Mouse (Mus musculus) heart, adult 2 months (tissue): ENCODE data around the gene Adora1. TPM values are rescaled to one million over a fixed set of nuclear protein-coding genes. Genes with fewer than 3 reads are reported as not detected.

Experiments used
- DNase-seq, 2 experiments: peaks; one replicate each; pipeline ENCODE4 v3.0.0; 2021
- H3K27ac ChIP-seq: fragments of 200-600 bp; 2 replicates; pipeline ENCODE4 v1.8.1; 2022
- H3K27me3 ChIP-seq: fragments of 200-500 bp; 2 replicates; pipeline ENCODE4 v1.6.1; 2012; ENCODE audit warnings: mild to moderate bottlenecking, low read length, inconsistent platforms, mixed read lengths; ENCODE audit not compliant: control insufficient read depth, insufficient read depth
- H3K36me3 ChIP-seq: fragments of 200-500 bp; 2 replicates; pipeline ENCODE4 v1.6.1; 2012; ENCODE audit warnings: low read length, inconsistent platforms; ENCODE audit not compliant: control insufficient read depth, insufficient read depth
- H3K4me1 ChIP-seq: fragments of 200-500 bp; 2 replicates; pipeline ENCODE4 v1.6.1; 2011; ENCODE audit warnings: low read length; ENCODE audit not compliant: control insufficient read depth, insufficient read depth
- H3K4me3 ChIP-seq: fragments of 200-600 bp; 2 replicates; pipeline ENCODE4 v1.8.1; 2022
- H3K79me2 ChIP-seq: fragments of 200-500 bp; replicated peaks from 2 replicates; pipeline ENCODE4 v1.6.1; 2012; ENCODE audit warnings: mild to moderate bottlenecking, inconsistent platforms, low read length, moderate library complexity, mixed read lengths; ENCODE audit not compliant: control insufficient read depth, insufficient read depth
- H3K9ac ChIP-seq: fragments of 200-500 bp; 2 replicates; pipeline ENCODE4 v1.6.1; 2012; ENCODE audit warnings: low read depth, mild to moderate bottlenecking, control low read depth, inconsistent platforms, low read length, mixed read lengths
- CTCF ChIP-seq: fragments of 200-600 bp; IDR thresholded peaks from 2 replicates; pipeline ENCODE4 v1.8.1; 2022; ENCODE audit warnings: antibody characterized with exemption, mild to moderate bottlenecking, moderate library complexity
- EP300 ChIP-seq: fragments of 200-500 bp; IDR thresholded peaks from 2 replicates; pipeline ENCODE4 v1.6.1; 2011; ENCODE audit warnings: low read depth, low read length, control low read depth; ENCODE audit not compliant: insufficient read depth
- POLR2A ChIP-seq: fragments of 200-500 bp; IDR thresholded peaks from 2 replicates; pipeline ENCODE4 v1.6.1; 2011; ENCODE audit warnings: mild to moderate bottlenecking, low read depth, low read length, control low read depth; ENCODE audit not compliant: insufficient read depth
- WGBS: fragments of 180-500 bp; shearing (Covaris S2); methylation state at CpG from one replicate; pipeline ENCODE4 v1.1.7; 2018; 5-methylcytosine and 5-hydroxymethylcytosine counted together
- intact Hi-C: fragments of 180-260 bp; cut with DNase I; formaldehyde crosslinking; loops from one replicate; pipeline ENCODE4 v1.15.1; 2025
- polyA plus RNA-seq: library from polyadenylated mRNA; depleted of rRNA; stranded (reverse); fragments of >200 nt; gene quantifications from 2 replicates; pipeline ENCODE4 v1.2.3, GENCODE M21; 2012
- total RNA-seq, 2 experiments: library from RNA; stranded (reverse); gene quantifications; 2 replicates each; pipeline ENCODE4 v1.2.3; 2021

Adora1 gene
- total and polyA plus RNA-seq, 3 experiments = 9.6 to 19.4 (median 15.0) TPM

DNA sequence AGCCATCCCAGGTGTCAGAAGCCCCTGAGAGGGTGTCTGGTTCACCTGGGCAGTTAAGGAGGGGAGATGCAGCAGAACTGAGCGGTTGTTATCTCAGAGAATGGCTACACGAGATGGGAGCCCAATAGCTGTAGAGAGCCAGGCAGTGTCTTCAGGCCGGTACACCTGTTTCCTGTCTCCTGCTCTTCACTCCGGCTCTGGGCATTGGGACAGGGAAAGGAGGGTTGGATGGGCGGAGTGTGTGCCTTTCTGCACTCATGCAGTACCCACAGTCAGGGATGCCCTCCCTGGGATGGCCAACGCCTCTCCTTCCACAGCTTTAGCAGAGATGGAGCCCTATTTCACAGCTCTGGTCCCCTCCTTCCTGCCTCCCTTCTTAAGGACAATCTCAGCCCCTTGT is 24.2 kb downstream of the Adora1 start:
- Histone ChIP-seq H3K27ac (no peak overlapping the region), H3K4me3 (no peak overlapping the region), H3K9ac (no peak overlapping the region), H3K79me2 (no peaks in the 10 kb centered on the region), H3K4me1 (peaks cover 1% of the 10 kb centered on the region; the same call in 1 of the 2 replicates), H3K27me3 (no peaks in the 10 kb centered on the region), H3K36me3 (no peaks in the 10 kb centered on the region)
- intact Hi-C loops = no loop called here
- WGBS = 37% methylated on average over 6 of the region's 6 CpGs
- no peak for TF ChIP-seq EP300
- no peak for TF ChIP-seq POLR2A
- TF ChIP-seq CTCF = no peak
- DNase-seq = no peak

DNA sequence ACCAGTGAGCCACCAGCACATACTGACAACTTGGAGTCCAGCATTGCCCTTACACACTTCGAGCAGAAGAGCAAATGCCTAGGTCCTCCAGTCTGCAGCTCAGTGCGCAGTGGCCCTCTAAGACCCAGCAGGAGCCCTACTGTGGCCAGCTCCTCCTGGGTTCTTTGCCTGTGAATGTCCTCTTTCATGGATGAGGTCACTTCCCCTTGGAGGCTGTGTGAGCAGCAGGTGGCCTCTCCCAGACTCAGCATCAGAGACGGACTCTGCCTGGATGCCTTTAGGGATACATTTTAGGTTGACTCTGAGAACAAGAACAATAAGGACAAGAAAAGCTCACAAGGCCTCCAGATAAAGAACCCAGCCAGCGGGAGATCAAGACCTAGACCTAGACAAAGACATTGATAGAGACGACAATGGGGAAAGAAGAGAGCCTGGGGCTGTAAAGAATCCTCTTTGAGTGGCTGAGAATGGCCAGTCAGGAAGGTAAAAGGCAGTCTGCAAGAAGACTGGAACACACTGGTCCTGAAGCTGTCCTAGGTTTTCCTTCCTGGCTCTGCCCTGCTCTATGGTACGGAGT is 25.0 kb downstream of the Adora1 start:
- intact Hi-C loops = no loop called here
- no peak for DNase-seq
- H3K27ac ChIP-seq = no peak overlapping the region
- no peak overlapping the region for H3K4me3 ChIP-seq
- no peaks in the 10 kb centered on the region for H3K79me2 ChIP-seq
- TF ChIP-seq EP300 (no peak), POLR2A (no peak), CTCF (no peak)
- H3K36me3 ChIP-seq = no peaks in the 10 kb centered on the region
- 71% methylated on average over 6 of the region's 6 CpGs for WGBS
- H3K9ac ChIP-seq = no peak overlapping the region
- H3K27me3 ChIP-seq = no peaks in the 10 kb centered on the region
- H3K4me1 ChIP-seq = peaks cover 3% of the 10 kb centered on the region; the same call in 1 of the 2 replicates

DNA sequence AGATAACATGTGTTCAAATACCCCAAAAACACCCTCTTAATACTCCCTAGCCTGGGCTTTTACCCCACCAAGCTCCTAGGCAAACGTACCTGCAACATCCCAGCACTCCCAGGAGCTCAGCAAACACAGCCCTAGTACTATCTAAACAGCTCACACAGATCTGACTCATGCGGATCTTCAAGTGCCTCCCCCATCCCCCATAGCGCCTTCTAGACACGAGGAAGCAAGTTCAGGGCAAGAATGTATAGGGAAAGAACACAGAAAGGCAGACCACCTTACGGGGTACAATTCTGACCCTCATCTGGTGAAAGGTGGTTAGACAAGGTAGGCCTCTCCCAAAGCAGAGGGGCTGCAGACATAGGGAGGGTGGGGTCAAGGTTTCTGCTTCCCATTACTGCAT is 29.1 kb downstream of the Adora1 start:
- Histone ChIP-seq H3K4me1 (peaks cover 1% of the 10 kb centered on the region; the same call in 1 of the 2 replicates), H3K27ac (no peak overlapping the region), H3K4me3 (no peak overlapping the region), H3K27me3 (no peaks in the 10 kb centered on the region), H3K79me2 (no peaks in the 10 kb centered on the region), H3K9ac (no peak overlapping the region), H3K36me3 (no peaks in the 10 kb centered on the region)
- no peak for DNase-seq
- TF ChIP-seq EP300 = no peak
- TF ChIP-seq POLR2A = no peak
- no peak for TF ChIP-seq CTCF
- WGBS = 49% methylated on average over 5 of the region's 5 CpGs
- intact Hi-C loops = no loop called here

DNA sequence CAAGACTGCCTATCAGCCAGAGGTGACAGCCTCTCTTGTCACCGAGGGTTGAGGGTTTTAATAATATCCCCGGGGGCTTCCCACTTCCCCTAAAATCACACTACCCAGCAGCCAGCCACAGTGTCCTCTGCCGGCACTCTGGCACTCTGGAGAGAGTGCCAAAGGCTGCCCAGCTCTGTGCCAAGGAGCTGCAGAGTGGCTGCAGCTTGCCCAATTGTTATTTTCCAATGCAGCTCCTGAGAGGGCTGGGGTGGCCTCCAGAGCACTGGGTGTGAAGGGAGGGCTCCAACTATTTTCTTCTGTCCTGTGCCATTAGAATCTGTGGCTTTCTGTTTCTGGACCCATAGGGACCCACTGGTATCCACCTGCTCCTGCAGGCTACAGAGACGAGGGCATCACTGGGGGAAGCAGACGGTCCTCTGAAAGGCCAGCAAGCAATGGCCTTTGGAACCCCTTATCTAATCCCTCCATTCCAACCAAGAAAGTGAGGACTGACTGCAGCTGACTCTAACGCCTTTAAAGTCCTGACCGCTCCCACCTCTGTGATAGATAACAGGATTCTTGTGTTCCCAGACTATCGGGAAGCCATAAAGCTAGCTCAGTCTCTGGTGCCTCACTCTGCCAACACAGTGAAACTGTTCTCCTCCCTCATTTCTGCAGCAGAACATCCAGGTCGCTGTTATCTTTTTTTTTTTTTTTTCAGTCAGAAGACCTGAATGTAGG is 29.8 kb downstream of the Adora1 start:
- H3K27me3 ChIP-seq = no peaks in the 10 kb centered on the region
- no peak overlapping the region for H3K4me3 ChIP-seq
- no peak overlapping the region for H3K9ac ChIP-seq
- peaks cover 1% of the 10 kb centered on the region; the same call in 1 of the 2 replicates for H3K4me1 ChIP-seq
- WGBS = 22% methylated on average over 9 of the region's 9 CpGs
- no peak overlapping the region; the same call in 1 of the 2 replicates for H3K27ac ChIP-seq
- no peaks in the 10 kb centered on the region for H3K79me2 ChIP-seq
- DNase-seq = peak; percentile 41 to 66
- TF ChIP-seq POLR2A = no peak
- no peak for TF ChIP-seq CTCF
- TF ChIP-seq EP300 = 0 out of 2 replicates have a peak, but pooled peaks have one; percentile 28
- intact Hi-C loops = no loop called here
- no peaks in the 10 kb centered on the region for H3K36me3 ChIP-seq

DNA sequence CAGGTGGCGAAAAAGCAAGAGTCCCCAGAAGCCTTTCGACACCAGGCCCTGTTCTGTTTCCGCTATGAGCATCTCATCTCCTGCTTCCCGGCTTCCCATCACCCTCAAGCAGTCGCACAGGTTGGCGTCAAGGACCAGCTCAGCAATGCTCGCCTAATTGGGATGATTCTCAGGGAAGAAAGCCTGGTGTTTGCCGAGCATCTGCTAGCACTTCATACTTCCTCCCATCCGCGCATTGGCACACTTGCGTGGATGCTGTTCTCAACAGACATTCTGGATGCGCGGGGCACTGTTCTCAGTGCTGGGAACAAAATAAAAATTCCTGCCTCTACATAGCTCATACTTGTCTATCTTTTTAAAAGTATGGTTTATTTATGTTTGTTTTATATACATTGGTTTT is 31.0 kb downstream of the Adora1 start:
- peaks cover 1% of the 10 kb centered on the region; the same call in 1 of the 2 replicates for H3K4me1 ChIP-seq
- no peak for TF ChIP-seq POLR2A
- TF ChIP-seq EP300 = no peak
- TF ChIP-seq CTCF = no peak
- H3K9ac ChIP-seq = no peak overlapping the region
- no peaks in the 10 kb centered on the region for H3K27me3 ChIP-seq
- H3K27ac ChIP-seq = no peak overlapping the region
- intact Hi-C loops = no loop called here
- no peak for DNase-seq
- no peak overlapping the region for H3K4me3 ChIP-seq
- 93% methylated on average over 13 of the region's 13 CpGs for whole genome bisulfite sequencing
- no peaks in the 10 kb centered on the region for H3K36me3 ChIP-seq
- no peaks in the 10 kb centered on the region for H3K79me2 ChIP-seq

DNA sequence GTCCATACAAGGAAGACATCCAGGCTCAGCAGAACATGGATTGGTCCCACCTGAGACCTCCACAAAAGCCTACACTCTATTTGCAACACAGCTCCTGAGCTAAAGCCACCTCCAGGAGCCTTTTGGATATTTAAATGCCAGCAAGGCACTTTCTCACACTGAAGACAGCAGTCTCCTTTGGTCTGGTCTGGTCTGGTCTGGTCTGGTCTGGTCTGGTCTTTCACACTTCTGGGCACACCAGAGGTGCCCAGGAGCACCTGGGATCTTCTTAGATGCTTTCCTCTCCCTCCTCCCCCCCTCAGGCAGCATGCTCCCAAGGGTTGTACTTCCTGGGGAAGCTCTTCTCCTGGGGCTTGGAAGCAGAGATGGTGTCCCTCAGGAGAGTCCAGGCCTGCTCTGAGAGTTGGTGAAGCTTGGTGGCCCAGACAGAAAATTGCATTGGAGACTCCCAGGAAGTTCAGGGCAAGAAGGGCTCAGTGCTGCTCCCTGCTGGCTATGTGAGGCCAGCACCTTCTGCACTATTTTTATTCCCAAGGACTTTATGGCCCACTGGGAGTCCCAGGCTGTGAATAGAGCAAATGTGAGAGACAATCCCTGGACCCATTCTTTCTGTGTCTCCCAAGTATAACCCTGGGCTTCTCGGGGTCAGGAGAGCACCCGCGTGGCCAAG is 33.3 kb downstream of the Adora1 start:
- peaks cover 1% of the 10 kb centered on the region; the same call in 1 of the 2 replicates for H3K4me1 ChIP-seq
- H3K27me3 ChIP-seq = no peaks in the 10 kb centered on the region
- H3K79me2 ChIP-seq = no peaks in the 10 kb centered on the region
- H3K9ac ChIP-seq = no peak overlapping the region
- 61% methylated on average over 3 of the region's 3 CpGs for WGBS
- intact Hi-C loops = loop anchor here (2.0 kb wide), 1 partner anchor 51 kb away; no protein-coding TSS in a partner anchor
- no peak overlapping the region for H3K4me3 ChIP-seq
- no peaks in the 10 kb centered on the region for H3K36me3 ChIP-seq
- H3K27ac ChIP-seq = no peak overlapping the region
- TF ChIP-seq POLR2A (no peak), CTCF (peak; percentile 85), EP300 (no peak)
- DNase-seq = peak; percentile 52 to 70
